ENCODE assay signal across 11 mouse cellular contexts in genomic region chr8:106300739-106301715, GRCm38 (mm10). TPM values are rescaled to one million over a fixed set of nuclear protein-coding genes. Genes with fewer than 3 reads are reported as not detected.
DNase-seq lines count a peak whose midpoint lies in the region; ATAC-seq and TF ChIP-seq lines count a peak whose summit lies in the region.
"Had no signal": no experiment of that assay in that cellular context is flagged by ENCODE, and none has a peak within 500 bp of the region (broad histone marks: within the 10 kb centered on the region; RNA-seq: fewer than 3 reads in every experiment).

No protein-coding gene starts in this region.

- 53% methylated on average over 9 of the region's 9 CpGs for WGBS in heart, postnatal 0 days
- WGBS in heart, embryonic 11.5 days (ENCODE audit: insufficient replicate concordance) = 60% methylated on average over 9 of the region's 9 CpGs
- WGBS in intestine, embryonic 16.5 days = 57% methylated on average over 9 of the region's 9 CpGs
- WGBS in kidney, adult 2 months = 84% methylated on average over 9 of the region's 9 CpGs
- 69% methylated on average over 9 of the region's 9 CpGs for WGBS in lung, adult 2 months

- H3K4me2 ChIP-seq in heart, postnatal 0 days (ENCODE audit: low read depth, low read length) = no peak overlapping the region
- no peak overlapping the region for H3K4me2 ChIP-seq in heart, embryonic 11.5 days
- H3K4me2 ChIP-seq in intestine, embryonic 16.5 days (ENCODE audit: low read depth, low read length) = no peak overlapping the region
- H3K4me2 ChIP-seq: limb, embryonic 12.5 days had no signal

- no peaks in the 10 kb centered on the region for H3K36me3 ChIP-seq in heart, postnatal 0 days (replicated peaks; ENCODE audit: control insufficient read depth, insufficient read depth, low read length)
- H3K36me3 ChIP-seq in heart, embryonic 11.5 days (ENCODE audit: control insufficient read depth, insufficient read depth, low read length) = no peaks in the 10 kb centered on the region
- no peaks in the 10 kb centered on the region for H3K36me3 ChIP-seq in intestine, embryonic 16.5 days (ENCODE audit: control insufficient read depth, insufficient read depth, low read length)
- no peaks in the 10 kb centered on the region for H3K36me3 ChIP-seq in kidney, adult 2 months (ENCODE audit: control insufficient read depth, insufficient read depth, low read length)
- H3K36me3 ChIP-seq: limb, embryonic 12.5 days had no signal

- ATAC-seq in heart, postnatal 0 days (ENCODE audit: insufficient read depth, low read depth) = peak; percentile 38; the same call in 1 of the 2 replicates
- ATAC-seq in heart, embryonic 11.5 days (replicated peaks; ENCODE audit: insufficient number of reproducible peaks, low FRiP score, low TSS enrichment) = no peak
- peak; percentile 48 for ATAC-seq in frontal cortex, adult (ENCODE audit: low TSS enrichment)
- ATAC-seq in intestine, embryonic 16.5 days = no peak

- peak; percentile 12 for DNase-seq in heart, postnatal 0 days (ENCODE audit: low spot score)
- DNase-seq in layer of hippocampus, postnatal 14 days (ENCODE audit: low spot score in 2 of 2) = peak; percentile 60 to 68
- peak; percentile 57 to 72 for DNase-seq in right cerebral cortex, adult 2 months (ENCODE audit: low spot score in 2 of 2)
- no peak for DNase-seq in kidney, adult 2 months
- DNase-seq in lung, adult 2 months = no peak
- DNase-seq: thymus, postnatal 25 days had no signal

- H3K9ac ChIP-seq in heart, postnatal 0 days (replicated peaks; ENCODE audit: low read depth, low read length) = peak overlapping the region; percentile 20; the same call in 1 of the 2 replicates
- no peak overlapping the region for H3K9ac ChIP-seq in heart, embryonic 11.5 days (ENCODE audit: low read depth, low read length)
- H3K9ac ChIP-seq in intestine, embryonic 16.5 days (ENCODE audit: low read depth, low read length) = no peak overlapping the region
- H3K9ac ChIP-seq: limb, embryonic 12.5 days had no signal

- no peak for TF ChIP-seq CTCF in heart, postnatal 0 days (IDR thresholded peaks at IDR 0.05; ENCODE audit: low read depth)
- no peak for TF ChIP-seq CTCF in kidney, adult 2 months (conservative IDR thresholded peaks at IDR 0.05; ENCODE audit: insufficient read depth, insufficient read length, low read depth, low read length)
- no peak for TF ChIP-seq CTCF in lung, adult 2 months (IDR thresholded peaks at IDR 0.05; ENCODE audit: insufficient read depth, low read length)

- no peaks in the 10 kb centered on the region for H3K27me3 ChIP-seq in heart, postnatal 0 days (ENCODE audit: control insufficient read depth, insufficient read depth, low read length)
- H3K27me3 ChIP-seq in heart, embryonic 11.5 days (ENCODE audit: control insufficient read depth, insufficient read depth, low read length) = no peaks in the 10 kb centered on the region
- no peaks in the 10 kb centered on the region for H3K27me3 ChIP-seq in intestine, embryonic 16.5 days (replicated peaks; ENCODE audit: control insufficient read depth, insufficient read depth, low read length)
- H3K27me3 ChIP-seq in kidney, adult 2 months (replicated peaks; ENCODE audit: control insufficient read depth, insufficient read depth, low read length) = no peaks in the 10 kb centered on the region

- no peaks in the 10 kb centered on the region for H3K9me3 ChIP-seq in heart, postnatal 0 days (replicated peaks; ENCODE audit: control insufficient read depth, low read length)
- no peaks in the 10 kb centered on the region for H3K9me3 ChIP-seq in heart, embryonic 11.5 days (replicated peaks; ENCODE audit: control insufficient read depth, low read length)
- H3K9me3 ChIP-seq in intestine, embryonic 16.5 days (ENCODE audit: control insufficient read depth, low read length) = no peaks in the 10 kb centered on the region
- H3K9me3 ChIP-seq: limb, embryonic 12.5 days had no signal

- H3K4me3 ChIP-seq in heart, postnatal 0 days (ENCODE audit: low read depth, low read length) = no peak overlapping the region
- no peak overlapping the region for H3K4me3 ChIP-seq in heart, embryonic 11.5 days (ENCODE audit: low read depth, low read length)
- no peak overlapping the region for H3K4me3 ChIP-seq in intestine, embryonic 16.5 days (ENCODE audit: low read length)
- H3K4me3 ChIP-seq in kidney, adult 2 months (ENCODE audit: insufficient read depth, low read depth, low read length) = no peak overlapping the region
- H3K4me3 ChIP-seq in lung, adult 2 months (replicated peaks; ENCODE audit: extremely low read depth, low read depth, low read length) = no peak overlapping the region
- H3K4me3 ChIP-seq: limb, embryonic 12.5 days; myocyte had no signal

- no peak for TF ChIP-seq POLR2A in kidney, adult 2 months (IDR thresholded peaks at IDR 0.05; ENCODE audit: low read depth, low read length)
- no peak for TF ChIP-seq POLR2A in lung, adult 2 months (IDR thresholded peaks at IDR 0.05; ENCODE audit: borderline replicate concordance, extremely low read depth, low read depth, low read length)

- no peaks in the 10 kb centered on the region; the same call in 1 of the 2 replicates for H3K4me1 ChIP-seq in heart, postnatal 0 days (ENCODE audit: control insufficient read depth, insufficient read depth)
- peaks cover 3% of the 10 kb centered on the region; the same call in 1 of the 2 replicates for H3K4me1 ChIP-seq in heart, embryonic 11.5 days (ENCODE audit: control insufficient read depth, insufficient read depth, low read length)
- peaks cover 7% of the 10 kb centered on the region for H3K4me1 ChIP-seq in intestine, embryonic 16.5 days (ENCODE audit: control insufficient read depth, insufficient read depth, low read length)
- H3K4me1 ChIP-seq in kidney, adult 2 months (ENCODE audit: control insufficient read depth, insufficient read depth, low read length) = no peaks in the 10 kb centered on the region
- peaks cover 4% of the 10 kb centered on the region for H3K4me1 ChIP-seq in lung, adult 2 months (ENCODE audit: control insufficient read depth, insufficient read depth, low read length)
- H3K4me1 ChIP-seq: limb, embryonic 12.5 days had no signal

- TF ChIP-seq EP300 in heart, postnatal 0 days (IDR thresholded peaks at IDR 0.05; ENCODE audit: low read depth) = no peak

- peak overlapping the region; percentile 25 for H3K27ac ChIP-seq in heart, postnatal 0 days (ENCODE audit: low read depth)
- H3K27ac ChIP-seq in heart, embryonic 11.5 days (ENCODE audit: low read depth, low read length) = no peak overlapping the region
- H3K27ac ChIP-seq in intestine, embryonic 16.5 days (ENCODE audit: low read length) = no peak overlapping the region
- no peak overlapping the region for H3K27ac ChIP-seq in kidney, adult 2 months (ENCODE audit: insufficient read depth, low read depth, low read length)
- H3K27ac ChIP-seq: limb, embryonic 12.5 days had no signal

RNA-seq across cellular contexts. Expression of gene Smpd3, which starts 36.8 kb away (rescaled TPM):
- 6.5 and 8.0 TPM in 2 replicates for total RNA-seq in heart, postnatal 0 days (2014; rRNA removed; ENCODE audit: low replicate concordance)
- 2.4 and 2.5 TPM in 2 replicates for polyA plus RNA-seq in heart, postnatal 0 days (2015; fragmentation: Nextera tagmentation; extraction: Ambion mirVana)
- polyA plus RNA-seq in heart, embryonic 11.5 days (2014; fragmentation: Nextera tagmentation; extraction: Ambion mirVana) = 2.0 and 2.3 TPM in 2 replicates
- 100 to 1,000 TPM; 105 to 107 TPM for total RNA-seq in layer of hippocampus, postnatal 14 days (2021)
- 21.7 and 23.3 TPM in 2 replicates for polyA plus RNA-seq in intestine, embryonic 16.5 days (2015; fragmentation: Nextera tagmentation; extraction: Ambion mirVana)
- 0.84 and 1.1 TPM in 2 replicates for polyA plus RNA-seq in kidney, adult 2 months (2012; rRNA removed)
- polyA plus RNA-seq in lung, adult 2 months (2012; rRNA removed) = 3.3 and 7.6 TPM in 2 replicates

Comparison
In these comparisons a context has a peak if more than half of its experiments do, and no peak if none do; other contexts are left out.
1. ATAC-seq: peak in heart, postnatal 0 days (single experiment) and frontal cortex, adult (single experiment); none in heart, embryonic 11.5 days (single experiment) and intestine, embryonic 16.5 days (single experiment).
2. DNase-seq: peak in heart, postnatal 0 days (single experiment), layer of hippocampus, postnatal 14 days (2 of 2) and right cerebral cortex, adult 2 months (2 of 2); none in kidney, adult 2 months (single experiment) and lung, adult 2 months (single experiment).